Mouse (Mus musculus) liver, adult 2 months (tissue): ENCODE measurements around the gene Tbck. TPM values are rescaled to one million over a fixed set of nuclear protein-coding genes. Genes with fewer than 3 reads are reported as not detected.

Experiments
- DNase-seq: peaks from one replicate; pipeline ENCODE4 v3.0.0-alpha.2; 2011; ENCODE audit warnings: low read depth, low spot score; ENCODE audit errors: extremely low read depth
- H3K27ac ChIP-seq: fragments of 200-500 bp; replicated peaks from 2 replicates; pipeline ENCODE4 v1.5.1; 2012; ENCODE audit warnings: low read depth, mild to moderate bottlenecking, control low read depth, inconsistent platforms, low read length; ENCODE audit not compliant: insufficient read depth
- H3K27me3 ChIP-seq: fragments of 200-500 bp; 2 replicates; pipeline ENCODE4 v1.6.1; 2012; ENCODE audit warnings: mild to moderate bottlenecking, moderate library complexity, low read length, inconsistent platforms; ENCODE audit not compliant: control insufficient read depth, insufficient read depth
- H3K36me3 ChIP-seq: fragments of 200-500 bp; 2 replicates; pipeline ENCODE4 v1.6.1; 2012; ENCODE audit warnings: low read length, inconsistent platforms; ENCODE audit not compliant: control insufficient read depth, insufficient read depth
- H3K4me1 ChIP-seq: fragments of 200-500 bp; 2 replicates; pipeline ENCODE4 v1.6.1; 2011; ENCODE audit warnings: low read length; ENCODE audit not compliant: control insufficient read depth, insufficient read depth
- H3K4me3 ChIP-seq: fragments of 200-500 bp; 2 replicates; pipeline ENCODE4 v1.5.1; 2011; ENCODE audit warnings: low read depth, mild to moderate bottlenecking, control low read depth, low read length, moderate library complexity; ENCODE audit not compliant: insufficient read depth
- H3K79me2 ChIP-seq: fragments of 200-500 bp; 2 replicates; pipeline ENCODE4 v1.6.1; 2012; ENCODE audit warnings: inconsistent platforms, mild to moderate bottlenecking, low read length, moderate library complexity; ENCODE audit not compliant: control insufficient read depth, insufficient read depth
- H3K9ac ChIP-seq: fragments of 200-500 bp; 2 replicates; pipeline ENCODE4 v1.6.1; 2012; ENCODE audit warnings: low read depth, mild to moderate bottlenecking, control low read depth, inconsistent platforms, low read length
- CTCF ChIP-seq: fragments of 200-500 bp; IDR thresholded peaks from 2 replicates; pipeline ENCODE4 v1.5.1; 2011; ENCODE audit warnings: low read depth, low read length, control low read depth
- POLR2A ChIP-seq: fragments of 200-500 bp; IDR thresholded peaks from 2 replicates; pipeline ENCODE4 v1.6.1; 2011; ENCODE audit warnings: low read length, control low read depth; ENCODE audit not compliant: insufficient read depth; ENCODE audit errors: extremely low read depth
- WGBS: fragments of 180-500 bp; shearing (Covaris S2); methylation state at CpG from one replicate; pipeline ENCODE4 v1.1.7; 2018; 5-methylcytosine and 5-hydroxymethylcytosine counted together
- polyA plus RNA-seq: library from polyadenylated mRNA; depleted of rRNA; stranded (reverse); fragments of >200 nt; gene quantifications from 2 replicates; pipeline ENCODE4 v1.2.3, GENCODE M21; 2012; rRNA removed
- total RNA-seq: library from RNA; depleted of rRNA; stranded (reverse); fragments of >200 nt; gene quantifications from 2 replicates; pipeline ENCODE4 v1.2.3, GENCODE M21; 2014; rRNA removed

The Tbck gene
- total and polyA plus RNA-seq, 2 experiments: 2.5 to 10.7 TPM

DNA sequence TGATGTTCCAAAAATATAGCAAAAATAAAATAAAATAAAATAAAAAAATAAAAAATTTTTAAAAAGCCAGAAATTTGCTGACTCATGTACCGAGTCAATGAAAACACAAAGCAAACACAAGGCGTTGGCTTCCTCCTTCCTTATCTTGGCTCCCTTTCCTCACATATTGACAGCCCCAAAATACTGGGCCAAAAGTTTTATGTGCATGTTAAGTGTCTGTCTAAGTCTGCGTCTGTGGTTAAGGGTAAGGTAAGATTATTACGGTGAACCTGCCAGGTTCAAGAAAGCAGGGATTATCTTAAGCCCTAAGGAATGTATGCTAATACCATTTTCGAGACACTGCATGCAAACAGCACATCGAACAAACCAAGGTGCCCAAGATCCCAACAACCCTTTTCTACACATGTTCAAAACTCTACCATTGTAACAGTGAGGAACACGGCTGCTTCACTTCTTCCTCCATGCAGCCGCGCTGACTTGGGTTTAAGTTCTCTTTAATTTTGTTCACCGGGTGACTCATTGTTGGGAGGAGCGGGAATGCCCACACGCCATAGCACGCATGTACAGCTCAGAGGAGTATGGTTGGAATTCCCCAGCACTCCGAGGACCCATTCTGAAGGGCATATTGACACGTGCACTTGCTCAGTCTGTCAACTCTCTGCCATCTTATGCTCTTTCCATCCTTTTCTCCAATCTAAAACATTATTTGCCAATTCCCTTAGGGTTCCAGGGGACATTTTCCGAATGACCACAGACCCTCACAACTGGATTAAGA lies 203.3 kb downstream of the Tbck start:
- 79% methylated on average over 16 of the region's 16 CpGs for WGBS
- Histone ChIP-seq H3K4me1 (no peaks in the 10 kb centered on the region), H3K4me3 (no peak overlapping the region), H3K36me3 (no peaks in the 10 kb centered on the region), H3K9ac (no peak overlapping the region), H3K27me3 (no peaks in the 10 kb centered on the region), H3K79me2 (no peaks in the 10 kb centered on the region), H3K27ac (no peak overlapping the region)
- no peak for TF ChIP-seq POLR2A
- no peak for TF ChIP-seq CTCF
- peak; percentile 39 for DNase-seq

Other genes starting within 250 kb of the Tbck start
- gene Gimd1, start 54.3 kb upstream of the Tbck start, total RNA-seq: 5.3 and 9.1 TPM in 2 replicates
- 2.2 and 3.6 TPM in 2 replicates for gene Gimd1, start 54.3 kb upstream of the Tbck start, polyA plus RNA-seq
- gene Aimp1, start 226 bp downstream of the Tbck start, total RNA-seq: 32.7 and 37.7 TPM in 2 replicates
- 7.0 and 9.8 TPM in 2 replicates for gene Aimp1, start 226 bp downstream of the Tbck start, polyA plus RNA-seq